Mouse (Mus musculus) testis, adult 2 months (tissue): ENCODE measurements around the gene Arel1.

Experiments used
- CTCF ChIP-seq: fragments of 200-500 bp; IDR thresholded peaks from 2 replicates; pipeline ENCODE4 v1.5.1; 2012; ENCODE audit warnings: low read depth, mild to moderate bottlenecking, inconsistent platforms, low read length, moderate library complexity; ENCODE audit not compliant: control insufficient read depth, insufficient read depth, insufficient replicate concordance
- POLR2A ChIP-seq: fragments of 200-500 bp; IDR thresholded peaks from 2 replicates; pipeline ENCODE4 v1.6.1; 2012; ENCODE audit warnings: low read depth, mild to moderate bottlenecking, inconsistent platforms, low read length, moderate library complexity; ENCODE audit not compliant: control insufficient read depth

GRCm38 (mm10) chr12:84904399-84904798 is 66.3 kb downstream of the Arel1 start:
- no peak for TF ChIP-seq CTCF
- no peak for TF ChIP-seq POLR2A
